Mouse (Mus musculus): ENCODE data around the gene Tsfm.
"Not testable (repeated sequence)": the region's sequence is repeated elsewhere in the genome, so short reads cannot be mapped to it uniquely, and the experiment has no call there.

Tsfm gene

GRCm38 (mm10) chr10:127030336-127031296 lies at the start of gene Tsfm:
Gene Tsfm (minus strand): TSS chr10:127030840.
- DNase-seq (ENCODE audit: low spot score): peak; percentile 84

GRCm38 (mm10) chr10:127079665-127080391 lies 49.2 kb upstream of the Tsfm start:
- DNase-seq (ENCODE audit: low spot score): no peak

- DNase-seq (ENCODE audit: low spot score): no peak
Measured at GRCm38 (mm10) chr10:127078677-127079575, 48.3 kb upstream of the Tsfm start.

- no peak for DNase-seq (ENCODE audit: low spot score)
Measured at GRCm38 (mm10) chr10:127078001-127078676, 47.5 kb upstream of the Tsfm start.

GRCm38 (mm10) chr10:127077515-127077914 lies 46.9 kb upstream of the Tsfm start:
- no peak for DNase-seq (ENCODE audit: low spot score)

- peak; percentile 85 for DNase-seq (ENCODE audit: low spot score)
Measured at GRCm38 (mm10) chr10:127076082-127076481, 45.4 kb upstream of the Tsfm start.

- no peak for DNase-seq (ENCODE audit: low spot score)
Measured at GRCm38 (mm10) chr10:127075651-127076050, 45.0 kb upstream of the Tsfm start.

- DNase-seq (ENCODE audit: low spot score): peak; percentile 86
Measured at GRCm38 (mm10) chr10:127075080-127075479, 44.4 kb upstream of the Tsfm start, which contains the start of gene Agap2. Gene Agap2 (plus strand): TSS chr10:127075284.

GRCm38 (mm10) chr10:127073981-127074380 lies 43.3 kb upstream of the Tsfm start:
- DNase-seq (ENCODE audit: low spot score): no peak

- not testable (repeated sequence) for DNase-seq (ENCODE audit: low spot score)
Measured at GRCm38 (mm10) chr10:127072969-127073368, 42.3 kb upstream of the Tsfm start.

- not testable (repeated sequence) for DNase-seq (ENCODE audit: low spot score)
Measured at GRCm38 (mm10) chr10:127072270-127072669, 41.6 kb upstream of the Tsfm start.

GRCm38 (mm10) chr10:127071203-127071602 lies 40.6 kb upstream of the Tsfm start:
- DNase-seq (ENCODE audit: low spot score): no peak

GRCm38 (mm10) chr10:127070190-127071121 lies 39.8 kb upstream of the Tsfm start, which contains the start of gene Tspan31:
Gene Tspan31 (minus strand): TSS chr10:127070264.
- DNase-seq (ENCODE audit: low spot score): peak; percentile 62

- no peak for DNase-seq (ENCODE audit: low spot score)
Measured at GRCm38 (mm10) chr10:127069281-127070189, 38.9 kb upstream of the Tsfm start.

- no peak for DNase-seq (ENCODE audit: low spot score)
Measured at GRCm38 (mm10) chr10:127068360-127069038, 37.9 kb upstream of the Tsfm start.

- DNase-seq (ENCODE audit: low spot score): no peak
Measured at GRCm38 (mm10) chr10:127066519-127067018, 35.9 kb upstream of the Tsfm start.

GRCm38 (mm10) chr10:127065981-127066380 lies 35.3 kb upstream of the Tsfm start:
- DNase-seq (ENCODE audit: low spot score): no peak
